Mouse (Mus musculus): ENCODE measurements around the gene Usp5.
"Not testable (repeated sequence)": the region's sequence is repeated elsewhere in the genome, so short reads cannot be mapped to it uniquely, and the experiment has no call there.

Gene Usp5

DNA sequence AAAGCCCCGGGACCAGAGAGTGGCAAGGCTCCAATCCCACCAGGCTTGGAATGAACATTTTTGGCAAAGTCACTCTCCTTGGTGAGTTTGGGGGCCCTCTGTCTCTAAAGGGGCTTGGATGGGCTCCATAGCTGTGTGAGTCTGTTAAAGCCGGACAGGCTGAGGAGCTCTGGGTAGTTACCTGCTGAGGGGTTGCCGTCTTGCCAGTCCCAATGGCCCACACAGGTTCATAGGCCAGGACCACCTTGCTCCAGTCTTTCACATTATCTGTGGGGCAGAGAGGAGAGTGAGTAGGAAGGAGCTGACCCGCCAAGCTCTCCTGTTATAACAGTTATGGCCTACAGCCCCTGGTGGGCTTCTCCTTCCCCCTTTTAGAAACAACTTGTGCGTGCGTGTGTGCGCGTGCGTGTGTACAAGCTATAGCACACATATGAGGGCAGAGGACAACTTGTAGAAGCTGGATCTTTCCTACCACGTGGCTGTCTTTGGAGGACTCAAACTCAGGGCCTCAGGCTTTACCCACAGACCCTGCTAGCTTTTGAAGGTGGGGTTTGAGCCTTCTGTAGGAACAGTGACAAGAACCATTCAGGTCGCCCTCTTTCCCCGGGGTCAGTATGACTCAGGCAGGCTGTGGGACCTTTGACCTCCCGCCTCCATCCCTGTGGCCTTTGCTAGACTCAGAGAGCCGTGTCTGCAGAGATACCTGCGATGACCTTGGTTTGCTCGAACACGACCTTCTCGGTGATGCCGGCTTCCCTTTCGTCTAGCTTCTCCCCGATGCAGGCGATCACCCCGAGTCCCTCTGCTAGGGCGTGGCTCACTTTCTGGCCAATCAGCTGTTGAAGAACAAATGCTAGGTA, 17.4 kb downstream of the Usp5 start:
- peak; percentile 45 to 68 for DNase-seq (ENCODE audit: inconsistent age in 2 of 2, low spot score in 1 of 2)

DNA sequence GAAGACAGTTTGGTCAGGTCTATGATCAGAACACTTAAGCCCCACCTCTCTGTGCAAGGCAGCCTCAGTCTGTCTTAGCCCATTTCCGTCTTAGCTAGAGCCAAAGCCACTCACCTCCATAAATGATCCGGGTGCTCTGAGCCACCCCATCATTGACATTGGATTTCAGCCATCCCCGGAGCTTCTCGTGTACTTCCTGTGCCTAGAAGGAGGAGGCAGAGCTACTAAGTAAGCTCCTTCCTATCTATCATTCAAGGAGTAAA, 17.9 kb downstream of the Usp5 start:
- no peak for DNase-seq (ENCODE audit: inconsistent age in 2 of 2, low spot score in 1 of 2)

DNA sequence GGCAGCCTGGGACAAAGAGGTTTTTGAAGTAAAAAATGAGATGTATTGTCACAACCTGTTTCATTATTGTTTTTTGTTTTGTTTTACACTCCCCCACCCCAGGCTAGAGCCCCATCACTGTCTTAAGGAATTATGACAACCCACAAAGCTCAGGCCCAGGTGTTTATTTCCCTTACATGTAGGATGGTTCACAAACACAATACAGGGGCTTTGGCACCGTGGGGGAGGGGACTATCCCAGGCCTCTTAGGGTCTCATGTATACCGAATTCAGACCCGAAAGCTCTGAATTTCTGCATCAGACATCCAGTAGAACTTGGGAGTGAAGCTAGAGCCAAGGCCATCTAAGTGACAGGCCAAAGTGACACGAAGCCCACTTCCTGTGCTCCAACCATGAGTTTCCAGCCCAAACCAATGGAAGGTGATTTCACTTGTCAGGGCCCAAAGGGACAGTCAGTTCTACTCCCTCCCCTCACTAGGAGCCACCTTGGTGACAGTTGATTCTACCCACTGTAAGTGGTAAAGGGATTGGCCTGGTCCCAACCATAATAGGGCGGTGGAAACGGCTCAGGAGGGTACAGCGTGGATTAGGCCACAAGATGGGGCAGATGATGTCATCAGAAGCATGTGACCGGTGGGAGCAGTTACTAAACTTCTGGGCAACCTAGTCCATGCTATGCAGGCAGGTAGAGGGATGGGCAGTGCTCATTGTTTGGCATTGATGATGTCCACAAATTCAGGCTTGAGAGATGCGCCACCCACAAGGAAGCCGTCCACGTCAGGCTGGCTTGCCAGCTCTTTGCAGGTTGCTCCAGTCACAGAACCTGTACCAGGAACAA, 18.5 kb downstream of the Usp5 start:
- peak; percentile 21 to 57 for DNase-seq (ENCODE audit: inconsistent age in 2 of 2, low spot score in 1 of 2)

DNA sequence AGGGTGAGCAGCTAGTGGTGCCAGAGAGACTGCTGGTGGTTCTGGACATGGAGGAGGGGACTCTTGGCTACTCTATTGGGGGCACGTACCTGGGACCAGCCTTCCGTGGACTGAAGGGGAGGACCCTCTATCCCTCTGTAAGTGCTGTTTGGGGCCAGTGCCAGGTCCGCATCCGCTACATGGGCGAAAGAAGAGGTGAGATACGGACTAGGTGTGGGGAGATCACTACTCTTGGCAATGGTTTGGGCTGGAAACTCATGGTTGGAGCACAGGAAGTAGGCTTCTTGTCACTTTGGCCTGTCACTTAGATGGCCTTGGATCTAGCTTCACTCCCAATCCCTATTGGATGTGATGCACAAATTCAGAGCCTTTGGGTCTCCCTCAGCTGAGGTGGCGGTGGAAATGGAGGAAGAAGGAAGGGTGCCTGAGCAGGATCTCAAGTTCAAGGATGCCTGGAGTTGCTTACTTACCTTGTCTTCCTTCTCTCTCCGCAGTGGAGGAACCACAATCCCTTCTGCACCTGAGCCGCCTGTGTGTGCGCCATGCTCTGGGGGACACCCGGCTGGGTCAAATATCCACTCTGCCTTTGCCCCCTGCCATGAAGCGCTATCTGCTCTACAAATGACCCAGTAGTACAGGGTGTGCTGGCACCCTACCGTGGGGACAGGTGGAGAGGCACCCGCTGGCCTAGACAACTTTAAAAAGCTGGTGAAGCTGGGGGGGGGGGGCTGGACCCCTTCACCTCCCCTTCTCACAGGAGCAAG, 19.3 kb downstream of the Usp5 start:
- peak in 1 of 2 experiments; percentile 30 for DNase-seq (ENCODE audit: inconsistent age in 2 of 2, low spot score in 1 of 2)

DNA sequence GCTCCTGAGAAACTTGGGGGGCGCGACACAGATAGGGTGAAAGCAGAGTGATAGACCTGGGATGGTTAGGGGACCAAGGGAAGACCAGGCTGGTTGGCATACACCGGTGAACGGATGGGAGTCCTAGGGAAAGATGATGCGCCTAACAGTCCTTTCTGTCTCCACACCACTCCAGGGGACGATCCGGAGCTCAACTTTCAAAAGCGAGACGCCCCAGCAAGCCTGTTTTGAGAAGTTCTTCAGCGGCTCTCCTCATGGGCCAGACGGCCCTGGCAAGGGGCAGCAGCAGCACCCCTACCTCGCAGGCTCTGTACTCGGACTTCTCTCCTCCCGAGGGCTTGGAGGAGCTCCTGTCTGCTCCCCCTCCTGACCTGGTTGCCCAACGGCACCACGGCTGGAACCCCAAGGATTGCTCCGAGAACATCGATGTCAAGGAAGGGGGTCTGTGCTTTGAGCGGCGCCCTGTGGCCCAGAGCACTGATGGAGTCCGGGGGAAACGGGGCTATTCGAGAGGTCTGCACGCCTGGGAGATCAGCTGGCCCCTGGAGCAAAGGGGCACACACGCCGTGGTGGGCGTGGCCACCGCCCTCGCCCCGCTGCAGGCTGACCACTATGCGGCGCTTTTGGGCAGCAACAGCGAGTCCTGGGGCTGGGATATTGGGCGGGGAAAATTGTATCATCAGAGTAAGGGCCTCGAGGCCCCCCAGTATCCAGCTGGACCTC, 20.1 kb downstream of the Usp5 start:
- DNase-seq (ENCODE audit: inconsistent age in 2 of 2, low spot score in 1 of 2) = peak; percentile 90 to 95

DNA sequence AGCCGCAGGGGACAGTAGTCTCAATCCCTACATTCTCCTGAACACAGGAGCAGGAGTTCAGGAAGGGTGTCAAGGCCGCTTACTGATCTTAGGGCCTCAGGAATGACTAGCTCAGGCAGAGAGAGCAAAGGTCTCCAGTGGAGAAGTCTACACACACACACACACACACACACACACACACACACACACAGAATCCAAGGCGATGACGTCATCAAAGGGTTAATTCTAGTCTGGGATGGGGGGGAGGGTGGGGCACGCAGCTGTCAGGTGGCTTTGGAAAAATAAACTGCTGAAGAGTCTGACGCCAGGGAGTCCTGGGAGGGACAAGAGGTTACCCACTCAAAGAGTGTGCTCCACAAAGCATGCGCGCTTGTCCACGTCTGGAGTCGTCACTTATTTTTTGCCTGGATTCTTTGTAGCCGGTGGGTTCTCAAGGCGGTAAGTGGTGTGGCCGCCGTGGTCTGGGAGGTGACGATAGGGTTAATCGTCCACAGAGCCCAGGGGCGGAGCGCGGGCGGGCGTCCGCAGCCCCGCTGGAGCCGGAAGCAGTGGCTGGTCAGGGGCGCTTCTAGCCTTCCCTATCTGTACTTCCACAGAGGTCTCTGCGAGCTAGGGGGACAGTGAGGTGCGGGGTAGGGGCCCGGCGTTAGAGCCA, 20.8 kb downstream of the Usp5 start, which contains the start of gene Spsb2:
Gene Spsb2 (plus strand): TSS at position 304 of the 655 bp plus-strand sequence.
- DNase-seq (ENCODE audit: inconsistent age in 2 of 2, low spot score in 1 of 2) = peak; percentile 89 to 95

DNA sequence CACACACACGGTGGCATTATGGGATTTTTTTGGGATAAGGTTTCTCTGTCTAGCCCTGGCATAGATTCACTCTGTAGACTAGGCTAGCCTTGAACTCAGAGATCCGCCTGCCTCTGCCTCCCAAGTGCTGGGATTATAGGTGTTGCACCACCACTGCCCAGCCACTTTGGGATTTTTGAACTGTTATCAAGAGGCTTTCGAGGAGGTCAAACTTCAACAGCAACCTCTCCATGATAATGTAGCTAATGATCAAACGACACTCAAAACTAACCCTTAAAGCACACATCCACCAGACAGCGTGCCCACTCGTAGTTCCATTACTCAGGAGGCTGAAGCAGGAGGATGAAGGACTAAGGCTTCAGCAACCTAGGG, 21.3 kb downstream of the Usp5 start:
- no peak for DNase-seq (ENCODE audit: inconsistent age in 2 of 2, low spot score in 1 of 2)

DNA sequence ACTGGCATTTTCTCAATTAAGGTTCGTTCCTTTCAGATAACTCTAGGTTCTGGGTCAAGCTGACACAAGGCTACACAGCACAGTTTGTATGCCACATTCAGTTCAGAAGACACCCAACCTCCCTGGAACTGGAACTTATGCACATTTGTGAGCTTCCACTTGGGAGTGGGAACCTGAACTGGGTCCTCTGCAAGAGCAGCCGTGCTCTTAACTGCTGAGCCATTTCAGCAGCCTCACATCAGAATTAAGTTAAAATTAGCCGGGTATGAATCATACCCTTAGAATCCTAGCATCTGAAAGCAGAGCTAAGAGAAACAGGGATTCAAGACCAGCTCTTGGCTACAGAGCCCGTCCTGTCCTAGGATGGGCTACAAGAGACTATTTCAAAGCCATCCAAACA, 21.9 kb downstream of the Usp5 start:
- peak in 1 of 2 experiments; percentile 65 for DNase-seq (ENCODE audit: inconsistent age in 2 of 2, low spot score in 1 of 2)

DNA sequence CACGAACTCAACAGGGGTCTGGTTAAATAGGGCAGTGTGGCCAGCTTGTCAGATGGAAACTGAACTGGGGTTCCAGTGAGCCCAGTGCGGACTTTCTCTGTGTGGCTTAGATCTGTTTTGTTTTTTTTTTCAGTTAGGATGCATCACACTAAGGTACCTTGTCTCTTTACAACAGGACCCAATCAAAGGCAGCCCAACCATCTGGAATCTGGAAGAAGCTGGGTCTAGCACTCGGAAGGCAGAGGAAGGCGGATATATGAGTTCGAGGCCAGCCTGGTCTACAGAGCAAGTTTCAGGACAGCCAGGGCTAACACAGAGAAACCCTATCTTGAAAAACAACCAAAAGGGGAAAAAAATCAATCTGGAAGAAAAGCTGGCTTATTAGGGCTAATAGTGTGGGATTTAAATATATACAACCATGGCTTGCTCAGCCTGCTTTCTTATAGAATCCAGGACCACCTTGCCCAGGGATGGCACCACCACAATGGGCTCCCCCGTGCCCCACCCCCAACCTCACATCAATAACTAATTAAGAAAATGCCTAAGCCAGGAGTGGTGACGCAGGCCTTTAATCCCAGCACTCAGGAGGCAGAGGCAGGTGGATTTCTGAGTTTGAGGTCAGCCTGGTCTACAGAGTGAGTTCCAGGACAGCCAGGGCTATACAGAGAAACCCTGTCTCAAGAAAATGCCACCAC, 22.7 kb downstream of the Usp5 start:
- peak in 1 of 2 experiments; percentile 56 for DNase-seq (ENCODE audit: inconsistent age in 2 of 2, low spot score in 1 of 2)

DNA sequence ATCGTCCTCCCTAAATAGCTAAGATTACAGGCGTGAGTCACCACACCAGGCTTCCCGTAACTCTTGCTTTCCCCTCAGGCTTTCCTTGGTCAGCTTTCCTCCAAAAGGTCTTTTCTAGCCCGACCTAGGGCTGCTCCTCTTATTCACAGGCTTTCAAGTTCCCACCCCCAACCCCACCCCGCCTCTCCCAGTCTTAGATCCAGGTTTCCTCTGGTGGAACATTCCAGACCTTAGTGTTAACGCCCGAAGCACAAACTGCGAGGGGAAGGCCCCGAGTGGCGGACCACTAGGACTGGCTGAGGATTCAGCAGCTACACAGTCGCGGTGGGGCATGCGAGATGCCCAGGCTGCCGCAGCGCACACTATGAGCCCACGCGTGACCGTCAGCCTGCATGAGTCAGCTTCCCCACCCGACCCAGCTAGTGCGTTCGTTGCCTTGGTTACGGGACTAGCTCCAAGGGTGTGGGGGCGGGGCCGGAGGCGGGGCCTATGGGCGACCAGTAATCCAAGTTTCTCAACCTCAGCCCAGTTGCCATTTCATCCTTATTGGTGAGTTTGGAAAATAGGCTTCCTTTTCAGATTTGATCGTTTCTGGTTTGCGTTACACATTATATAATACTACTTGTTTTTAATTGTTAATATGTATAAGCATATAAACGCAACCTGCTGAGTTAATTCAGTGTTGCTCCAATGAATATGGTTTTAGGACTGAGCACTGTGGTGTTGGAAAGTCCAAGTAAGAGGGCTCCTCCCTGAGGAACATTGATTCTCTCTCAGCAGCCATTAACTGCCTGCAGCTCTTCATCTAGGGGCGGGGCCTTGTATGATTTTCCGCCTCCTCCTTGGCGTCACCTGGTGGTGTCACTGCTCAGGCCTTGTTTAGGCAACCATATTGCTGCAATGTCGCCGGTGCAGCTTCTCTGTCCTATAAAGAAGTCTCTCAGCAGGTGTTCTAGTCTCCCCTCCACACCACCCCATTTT, 23.7 kb downstream of the Usp5 start:
- peak; percentile 98 to 99 for DNase-seq (ENCODE audit: inconsistent age in 2 of 2, low spot score in 1 of 2)

DNA sequence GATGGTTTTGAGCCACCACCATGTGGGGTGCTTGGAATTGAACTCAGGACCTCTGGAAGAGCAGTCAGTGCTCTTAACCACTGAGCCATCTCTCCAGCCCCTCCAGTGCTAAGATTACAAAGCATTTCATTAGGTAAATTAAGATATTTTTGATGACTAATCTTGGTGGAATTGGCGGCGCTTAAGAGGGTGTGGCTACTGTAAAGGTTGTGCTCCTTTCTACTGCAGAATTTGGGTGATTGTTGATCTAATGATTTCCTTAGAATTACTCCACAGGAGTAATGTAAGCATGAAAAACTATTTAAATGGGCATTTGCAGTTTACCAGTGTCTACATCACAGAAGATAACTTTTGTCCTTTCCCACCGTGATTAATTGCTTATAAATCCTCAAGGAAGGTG, 24.9 kb downstream of the Usp5 start:
- DNase-seq (ENCODE audit: inconsistent age in 2 of 2, low spot score in 1 of 2) = peak in 1 of 2 experiments; percentile 28

DNA sequence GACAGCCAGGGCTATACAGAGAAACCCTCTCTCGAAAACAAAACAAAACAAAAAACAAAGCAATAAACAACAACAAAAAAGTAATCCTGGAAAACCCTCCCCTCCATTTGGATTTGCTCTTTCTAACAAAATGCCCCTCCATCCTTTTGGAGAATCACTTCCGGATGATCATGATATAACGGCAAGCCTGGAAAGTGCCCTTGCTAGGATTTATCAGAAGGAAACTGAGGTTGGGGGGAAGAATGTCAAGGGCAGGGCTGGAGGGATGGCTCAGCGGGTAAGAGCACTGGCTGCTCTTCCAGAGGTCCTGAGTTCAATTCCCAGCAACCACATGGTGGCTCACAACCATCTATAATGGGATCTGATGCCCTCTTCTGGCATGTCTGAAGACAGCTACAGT, 25.6 kb downstream of the Usp5 start:
- not testable (repeated sequence) for DNase-seq (ENCODE audit: inconsistent age in 2 of 2, low spot score in 1 of 2)

DNA sequence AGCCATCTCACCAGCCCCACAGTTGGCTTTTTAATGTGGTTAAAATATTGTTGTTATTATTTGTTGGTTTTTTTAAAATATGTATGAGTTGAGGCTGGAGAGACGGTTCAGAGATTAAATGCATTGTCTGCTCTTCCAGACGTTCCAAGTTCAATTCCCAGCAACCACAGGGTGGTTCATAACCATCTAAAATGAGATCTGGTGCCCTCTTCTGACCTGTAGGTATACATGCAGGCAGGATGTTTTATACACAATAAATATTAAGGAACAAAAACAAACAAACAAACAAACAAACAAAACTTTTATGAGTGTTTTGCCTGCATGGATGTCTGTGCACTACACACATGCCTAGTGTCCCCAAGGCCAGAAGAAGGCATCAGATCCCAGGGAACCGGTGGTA, 26.2 kb downstream of the Usp5 start:
- no peak for DNase-seq (ENCODE audit: inconsistent age in 2 of 2, low spot score in 1 of 2)

DNA sequence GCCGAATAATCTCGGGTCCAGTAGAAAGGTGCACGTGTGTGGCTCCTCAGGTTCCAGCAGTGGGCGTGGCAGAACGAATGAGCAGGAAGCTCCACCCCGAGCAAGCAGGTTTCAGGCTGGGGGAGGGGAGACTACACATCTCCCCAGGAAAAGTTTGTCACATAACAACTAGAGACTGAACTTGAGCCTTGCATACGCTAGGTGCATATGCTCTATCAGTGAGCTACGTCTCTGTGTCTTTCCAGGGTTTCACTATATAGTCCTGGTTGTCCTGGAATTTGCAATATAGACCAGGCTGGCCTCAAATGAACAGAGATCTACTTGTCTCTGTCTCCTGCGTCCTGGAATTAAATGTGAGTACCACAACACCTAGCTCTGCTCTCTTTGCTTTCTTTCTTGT, 26.9 kb downstream of the Usp5 start:
- DNase-seq (ENCODE audit: inconsistent age in 2 of 2, low spot score in 1 of 2) = not testable (repeated sequence)

DNA sequence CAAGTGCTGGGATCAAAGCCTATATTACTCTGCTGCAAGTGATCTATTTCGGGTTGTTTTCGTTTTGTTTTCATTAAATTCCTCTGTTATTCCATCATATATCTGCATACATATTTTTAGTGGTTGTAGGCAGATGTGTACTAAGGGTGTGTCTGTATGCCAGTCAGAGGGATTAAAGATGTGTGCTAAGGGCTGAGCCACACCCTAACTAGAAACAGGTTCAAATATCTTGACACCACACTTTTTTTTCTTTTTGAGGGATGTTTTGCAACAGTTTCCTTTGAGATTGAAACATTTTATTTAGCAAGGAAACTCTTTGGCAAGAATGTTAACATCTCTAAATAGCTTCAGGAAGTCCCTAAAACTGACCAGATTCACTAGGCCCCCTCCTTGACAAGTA, 33.1 kb downstream of the Usp5 start:
- DNase-seq (ENCODE audit: inconsistent age in 2 of 2, low spot score in 1 of 2) = no peak

DNA sequence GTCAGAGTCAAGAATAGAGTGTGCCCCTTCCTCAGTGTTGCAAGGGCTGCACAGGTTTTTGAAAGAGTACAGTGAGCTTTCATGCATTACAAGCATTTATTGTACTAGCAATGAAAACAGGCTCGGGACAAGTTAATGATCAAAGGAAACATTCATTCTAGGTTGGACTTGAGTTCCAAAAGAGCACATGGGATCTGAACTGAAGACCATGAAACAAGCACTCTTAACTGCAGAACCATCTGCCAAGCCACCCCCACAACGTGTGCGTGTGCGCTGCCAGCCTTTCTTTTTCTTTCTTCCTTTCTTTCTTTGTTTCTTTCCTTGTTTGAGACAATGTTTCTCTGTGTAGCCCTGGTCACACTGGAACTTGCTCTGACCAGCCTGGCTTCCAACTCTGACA, 33.5 kb downstream of the Usp5 start:
- no peak for DNase-seq (ENCODE audit: inconsistent age in 2 of 2, low spot score in 1 of 2)

DNA sequence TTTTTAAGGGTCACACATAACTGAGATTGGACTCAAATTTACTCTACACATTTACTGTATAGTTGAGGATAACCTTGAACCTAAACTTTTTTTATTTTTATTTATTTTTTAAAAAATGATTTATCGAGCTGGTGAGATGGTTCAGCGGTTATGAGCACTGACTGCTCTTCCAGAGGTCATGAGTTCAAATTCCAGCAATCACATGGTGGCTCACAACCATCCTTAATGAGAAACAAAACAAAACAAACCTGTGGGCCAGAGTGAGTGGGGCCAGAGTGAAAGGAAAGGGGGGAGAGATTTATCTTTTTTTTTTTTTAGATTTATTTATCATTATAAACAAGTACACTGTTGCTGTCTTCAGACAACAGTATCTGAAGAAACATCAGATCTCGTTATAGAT, 37.4 kb downstream of the Usp5 start:
- DNase-seq (ENCODE audit: inconsistent age in 2 of 2, low spot score in 1 of 2) = no peak

DNA sequence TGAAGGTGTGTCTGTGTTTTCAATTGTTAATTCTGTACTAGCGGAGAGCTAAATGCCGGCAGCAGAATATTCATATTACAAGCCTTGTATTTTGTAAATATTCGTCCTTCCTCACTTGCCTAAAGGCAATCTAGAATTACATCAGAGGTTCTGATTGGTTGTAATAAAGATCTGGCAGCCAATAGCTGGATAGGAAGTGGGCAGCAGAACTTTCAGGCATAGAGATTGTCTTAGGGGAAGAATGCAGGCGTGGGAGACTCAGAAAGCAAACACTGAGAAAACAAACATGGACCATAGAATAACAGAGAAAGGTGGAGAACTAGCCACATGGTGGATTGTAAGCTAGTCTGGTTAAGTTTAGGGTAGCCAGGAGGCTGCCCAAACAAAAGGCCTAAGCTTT, 39.2 kb downstream of the Usp5 start:
- DNase-seq (ENCODE audit: inconsistent age in 2 of 2, low spot score in 1 of 2) = no peak

DNA sequence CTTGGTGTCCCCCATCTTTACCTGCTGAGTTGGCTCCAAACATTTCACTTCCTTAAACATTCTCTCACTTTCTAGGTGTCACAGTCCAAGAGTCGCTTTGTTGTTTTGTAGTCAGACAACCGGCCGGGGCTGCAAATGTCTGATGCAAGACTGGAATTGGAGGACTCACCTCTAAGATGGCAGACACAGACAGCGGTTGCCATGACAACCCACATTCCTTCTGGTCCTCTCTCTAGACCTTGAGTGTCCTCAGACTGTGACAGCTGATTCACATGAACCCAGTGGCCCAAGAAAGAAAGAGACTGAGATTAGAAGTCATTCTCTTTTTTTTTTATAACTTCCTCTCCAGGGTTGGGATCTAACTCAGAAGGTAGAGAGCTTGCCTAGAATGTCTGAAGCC, 39.8 kb downstream of the Usp5 start:
- no peak for DNase-seq (ENCODE audit: inconsistent age in 2 of 2, low spot score in 1 of 2)

Measured in adrenal gland, adult (tissue).